Mouse (Mus musculus): ENCODE data around the gene Tanc2.

- TF ChIP-seq EP300 (IDR thresholded peaks at IDR 0.05) = no peak
- no peak for TF ChIP-seq CTCF (IDR thresholded peaks at IDR 0.05)
These were observed 110.7 kb downstream of the Tanc2 start for GRCm38 (mm10) chr11:105700528-105700927.

All from lung, postnatal 0 days (tissue).